Mouse (Mus musculus) cortical plate, adult 2 months (tissue): ENCODE data around the gene Ttyh1. TPM values are rescaled to one million over a fixed set of nuclear protein-coding genes. Genes with fewer than 3 reads are reported as not detected.

Experiments
- H3K27ac ChIP-seq: fragments of 200-500 bp; 2 replicates; pipeline ENCODE4 v1.5.1; 2012; ENCODE audit warnings: low read length, control low read depth, inconsistent platforms; ENCODE audit not compliant: insufficient read depth
- H3K4me1 ChIP-seq: fragments of 200-500 bp; 2 replicates; pipeline ENCODE4 v1.6.1; 2011; ENCODE audit warnings: low read length; ENCODE audit not compliant: control insufficient read depth, insufficient read depth
- H3K4me3 ChIP-seq: fragments of 200-500 bp; 2 replicates; pipeline ENCODE4 v1.5.1; 2011; ENCODE audit warnings: mild to moderate bottlenecking, low read length, control low read depth; ENCODE audit not compliant: insufficient read depth
- CTCF ChIP-seq: fragments of 200-500 bp; IDR thresholded peaks from 2 replicates; pipeline ENCODE4 v1.5.1; 2011; ENCODE audit warnings: mild to moderate bottlenecking, control low read depth, low read length; ENCODE audit not compliant: insufficient read depth; ENCODE audit errors: extremely low read depth
- POLR2A ChIP-seq: fragments of 200-500 bp; IDR thresholded peaks from 2 replicates; pipeline ENCODE4 v1.6.1; 2011; ENCODE audit warnings: mild to moderate bottlenecking, low read length, control low read depth; ENCODE audit not compliant: insufficient read depth; ENCODE audit errors: extremely low read depth
- polyA plus RNA-seq: library from polyadenylated mRNA; depleted of rRNA; stranded (reverse); fragments of >200 nt; gene quantifications from 2 replicates; pipeline ENCODE4 v1.2.3, GENCODE M21; 2012; rRNA removed

Gene Ttyh1
- polyA plus RNA-seq, result 817 and 841 TPM in 2 replicates

- TF ChIP-seq CTCF (peak; percentile 60), POLR2A (no peak)
- Histone ChIP-seq H3K27ac (peak within 1 kb of the TSS; percentile 100), H3K4me3 (peak within 1 kb of the TSS; percentile 66), H3K4me1 (peaks cover 8% of the 10 kb centered on the region)
These were observed at the start of gene Ttyh1 for GRCm38 (mm10) chr7:4119344-4119902. Gene Ttyh1 (plus strand): TSS chr7:4119408.

- no peaks in the 10 kb centered on the region for H3K4me1 ChIP-seq
- H3K4me3 ChIP-seq, result no peak overlapping the region
- no peak overlapping the region for H3K27ac ChIP-seq
- TF ChIP-seq CTCF (no peak), POLR2A (no peak)
These were observed 48.1 kb upstream of the Ttyh1 start for GRCm38 (mm10) chr7:4071066-4071465.

GRCm38 (mm10) chr7:4073144-4073543 is 46.1 kb upstream of the Ttyh1 start:
- no peak overlapping the region for H3K27ac ChIP-seq
- no peak for TF ChIP-seq POLR2A
- TF ChIP-seq CTCF, result no peak
- no peaks in the 10 kb centered on the region for H3K4me1 ChIP-seq
- no peak overlapping the region for H3K4me3 ChIP-seq

GRCm38 (mm10) chr7:4079511-4079910 is 39.7 kb upstream of the Ttyh1 start:
- H3K4me1 ChIP-seq, result peaks cover 3% of the 10 kb centered on the region; the same call in 1 of the 2 replicates
- TF ChIP-seq CTCF (no peak), POLR2A (no peak)
- no peak overlapping the region for H3K4me3 ChIP-seq
- no peak overlapping the region for H3K27ac ChIP-seq

- Histone ChIP-seq H3K4me3 (no peak overlapping the region), H3K4me1 (peaks cover 3% of the 10 kb centered on the region; the same call in 1 of the 2 replicates), H3K27ac (no peak overlapping the region)
- TF ChIP-seq CTCF, result no peak
- TF ChIP-seq POLR2A, result no peak
These were observed 38.7 kb upstream of the Ttyh1 start for GRCm38 (mm10) chr7:4080552-4080951.

GRCm38 (mm10) chr7:4081706-4082105 is 37.5 kb upstream of the Ttyh1 start:
- no peak overlapping the region for H3K27ac ChIP-seq
- TF ChIP-seq POLR2A (no peak), CTCF (no peak)
- H3K4me3 ChIP-seq, result no peak overlapping the region
- H3K4me1 ChIP-seq, result peaks cover 4% of the 10 kb centered on the region; the same call in 1 of the 2 replicates

GRCm38 (mm10) chr7:4082804-4083203 is 36.4 kb upstream of the Ttyh1 start:
- TF ChIP-seq POLR2A (no peak), CTCF (no peak)
- no peak overlapping the region for H3K4me3 ChIP-seq
- H3K4me1 ChIP-seq, result peaks cover 8% of the 10 kb centered on the region; the same call in 1 of the 2 replicates
- peak overlapping the region; percentile 29; the same call in 1 of the 2 replicates for H3K27ac ChIP-seq

GRCm38 (mm10) chr7:4084161-4084560 is 35.0 kb upstream of the Ttyh1 start:
- Histone ChIP-seq H3K27ac (0 out of 2 replicates have a peak overlapping the region, but pooled peaks have one; percentile 51), H3K4me1 (peaks cover 15% of the 10 kb centered on the region), H3K4me3 (no peak overlapping the region)
- no peak for TF ChIP-seq POLR2A
- TF ChIP-seq CTCF, result no peak

- Histone ChIP-seq H3K4me3 (no peak overlapping the region), H3K4me1 (peaks cover 15% of the 10 kb centered on the region), H3K27ac (no peak overlapping the region)
- TF ChIP-seq POLR2A (no peak), CTCF (no peak)
These were observed 33.6 kb upstream of the Ttyh1 start for GRCm38 (mm10) chr7:4085562-4085961.

GRCm38 (mm10) chr7:4087238-4087895 is 31.8 kb upstream of the Ttyh1 start:
- H3K27ac ChIP-seq, result peak overlapping the region; percentile 27
- H3K4me1 ChIP-seq, result peaks cover 15% of the 10 kb centered on the region
- TF ChIP-seq POLR2A (no peak), CTCF (no peak)

More at GRCm38 (mm10) chr7:4087238-4087895, 31.8 kb upstream of the Ttyh1 start:
- H3K4me3 ChIP-seq, result no peak overlapping the region
